Mouse (Mus musculus): ENCODE results near the gene Cntn5.

Gene Cntn5

DNA sequence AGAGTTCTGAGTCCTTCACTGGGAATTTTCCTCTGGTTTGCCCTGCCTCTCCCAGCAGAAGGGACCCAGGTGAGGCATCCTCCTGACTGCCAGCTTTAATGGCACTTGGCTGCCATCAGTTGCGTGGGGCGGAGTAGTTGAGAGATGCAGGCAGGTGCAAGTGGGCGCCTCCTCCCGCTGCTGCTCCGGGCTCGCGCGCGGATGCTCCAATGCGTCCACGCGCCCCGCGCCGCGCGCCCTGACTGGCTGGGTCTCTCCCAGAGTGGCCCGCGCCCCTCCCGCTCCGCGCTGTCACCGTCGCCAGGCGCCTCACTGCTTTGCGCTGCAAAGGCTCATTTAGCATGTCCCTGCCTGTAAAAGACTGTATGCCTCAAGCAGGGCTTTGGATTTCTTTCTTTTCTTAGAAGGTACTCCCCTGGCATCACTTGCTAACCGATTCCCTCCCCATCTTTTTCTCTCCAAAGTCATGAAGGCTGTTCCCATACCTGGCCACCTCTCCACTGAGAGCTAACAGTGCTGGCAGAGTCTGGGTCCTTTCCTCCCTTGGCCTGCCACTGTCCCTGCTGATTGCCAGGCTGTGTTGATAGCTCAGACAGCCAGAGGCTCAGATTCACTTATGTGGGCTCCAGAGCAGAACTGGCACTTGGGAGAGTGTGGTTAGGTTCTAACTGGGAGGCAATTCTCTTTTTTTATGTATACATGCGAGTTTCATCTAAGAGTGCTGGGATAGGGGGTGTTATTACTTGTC is at the start of gene Cntn5:
TSS of gene Cntn5 (minus strand) at position 160 of the 748 bp plus-strand sequence.
- in situ Hi-C loops (cut with MboI, MseI): no loop called here

DNA sequence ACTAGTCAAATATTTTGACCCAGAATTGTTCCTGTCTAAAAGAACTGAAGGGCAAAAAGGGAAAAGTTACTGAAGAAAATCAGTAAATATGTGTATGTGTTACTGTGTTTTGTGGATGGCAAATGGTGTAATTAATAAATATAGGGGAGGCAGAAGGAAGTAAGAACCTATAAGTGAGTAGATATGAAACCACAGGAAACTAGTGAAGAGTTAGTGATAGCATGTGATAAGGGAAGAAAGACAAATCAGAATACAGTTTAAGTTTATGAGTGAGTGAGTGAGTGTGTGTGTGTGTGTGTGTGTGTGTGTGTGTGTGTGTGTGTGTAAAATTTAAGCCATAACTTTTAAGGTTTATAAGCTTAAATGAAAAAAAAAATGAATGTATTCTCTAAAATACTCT is 45.9 kb upstream of the Cntn5 start:
- in situ Hi-C loops (cut with MboI, MseI): no loop called here

DNA sequence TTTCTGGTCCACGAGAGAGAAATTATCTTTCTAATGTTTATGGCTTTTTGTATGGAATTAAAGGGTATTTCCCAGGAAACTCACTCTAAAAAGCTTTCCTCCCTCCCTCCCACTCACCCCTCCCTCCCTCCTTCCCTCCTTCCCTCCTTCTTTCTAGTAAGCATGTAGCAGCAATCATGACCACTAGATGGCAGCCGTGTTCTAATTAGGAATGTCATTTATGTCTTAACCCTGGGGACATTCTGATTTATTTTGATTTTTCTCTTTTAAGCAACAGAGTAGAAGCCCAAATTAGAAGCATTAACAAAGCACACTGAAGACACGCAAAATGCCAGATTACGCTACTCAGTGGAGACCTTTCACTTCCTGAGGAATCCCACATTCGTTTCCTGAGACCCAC is 5.0 kb upstream of the Cntn5 start:
- in situ Hi-C loops (cut with MboI, MseI): no loop called here

- in situ Hi-C loops (cut with MboI, MseI): no loop called here
Measured at GRCm38 (mm10) chr9:10905696-10906095, 1.1 kb upstream of the Cntn5 start.

- in situ Hi-C loops (cut with MboI, MseI): no loop called here
Measured at GRCm38 (mm10) chr9:10879758-10880157, 24.8 kb downstream of the Cntn5 start.

GRCm38 (mm10) chr9:10873881-10874280 is 30.7 kb downstream of the Cntn5 start:
- in situ Hi-C loops (cut with MboI, MseI): no loop called here

- in situ Hi-C loops (cut with MboI, MseI): no loop called here
Measured at GRCm38 (mm10) chr9:10856204-10856892, 48.2 kb downstream of the Cntn5 start.

- in situ Hi-C loops (cut with MboI, MseI): loop anchor here (10.0 kb wide), 1 partner anchor 1478 kb away; no protein-coding TSS in a partner anchor
Measured at GRCm38 (mm10) chr9:10816711-10817110, 87.9 kb downstream of the Cntn5 start.

DNA sequence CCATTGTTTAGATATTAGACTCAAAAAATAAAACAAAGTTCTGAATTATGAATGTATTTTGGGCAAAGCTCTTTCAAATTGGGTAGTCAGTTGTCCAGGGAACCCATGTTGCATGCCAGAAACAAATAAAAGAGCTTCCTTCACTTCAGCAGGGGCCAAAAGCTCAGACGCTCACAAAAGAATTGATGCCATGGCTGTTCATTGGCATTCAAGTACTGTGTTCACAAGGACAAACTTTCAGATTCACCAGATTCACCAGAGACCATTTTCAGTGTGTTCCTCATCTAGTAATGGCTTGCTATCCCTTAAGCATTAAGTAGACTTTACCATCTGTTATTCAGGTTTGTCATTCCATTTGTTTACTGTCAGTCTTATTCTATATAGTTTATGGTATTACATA is 107.4 kb downstream of the Cntn5 start:
- in situ Hi-C loops (cut with MboI, MseI): no loop called here

- in situ Hi-C loops (cut with MboI, MseI): no loop called here
Measured at GRCm38 (mm10) chr9:10795102-10795501, 109.5 kb downstream of the Cntn5 start.

DNA sequence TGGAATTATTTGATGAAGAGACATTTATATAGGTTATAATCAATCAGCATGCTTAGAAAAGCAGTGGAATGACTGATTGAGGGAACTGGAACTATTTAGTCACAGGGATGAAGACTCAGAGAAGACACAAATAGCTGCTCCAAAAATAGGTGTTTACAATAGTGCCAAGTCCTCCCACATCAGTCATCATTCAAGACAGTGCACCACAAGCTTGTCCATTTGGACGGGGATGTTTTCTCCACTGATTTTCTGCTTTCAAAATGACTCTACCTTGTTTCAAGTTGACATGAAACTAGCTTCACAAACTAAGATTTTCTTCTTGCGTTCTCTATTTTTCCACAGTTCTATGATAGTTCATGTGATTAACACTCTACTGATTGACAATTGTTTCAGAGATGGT is 172.7 kb downstream of the Cntn5 start:
- in situ Hi-C loops (cut with MboI, MseI): no loop called here

- in situ Hi-C loops (cut with MboI, MseI): no loop called here
Measured at GRCm38 (mm10) chr9:10724191-10724590, 180.4 kb downstream of the Cntn5 start.

- in situ Hi-C loops (cut with MboI, MseI): no loop called here
Measured at GRCm38 (mm10) chr9:10722121-10722520, 182.5 kb downstream of the Cntn5 start.

DNA sequence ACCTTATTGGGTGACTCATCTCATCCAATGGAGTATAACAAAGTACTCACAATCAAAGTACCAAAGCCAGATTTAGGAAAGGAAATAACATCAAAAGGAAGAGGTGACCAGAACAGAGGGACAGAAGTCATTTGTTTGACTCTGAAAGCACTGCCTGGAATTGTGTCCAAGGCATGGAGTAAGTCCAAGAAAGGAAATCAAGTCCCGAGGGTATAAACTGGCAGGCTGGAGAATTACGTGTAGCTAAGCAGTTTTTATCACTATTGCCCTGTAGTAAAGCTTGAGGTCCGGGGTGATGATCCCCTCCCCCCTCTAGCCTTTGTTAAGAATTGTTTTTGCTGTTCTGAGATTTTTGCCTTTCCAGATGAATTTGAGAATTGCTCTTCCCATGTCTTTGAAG is 185.6 kb downstream of the Cntn5 start:
- in situ Hi-C loops (cut with MboI, MseI): no loop called here

DNA sequence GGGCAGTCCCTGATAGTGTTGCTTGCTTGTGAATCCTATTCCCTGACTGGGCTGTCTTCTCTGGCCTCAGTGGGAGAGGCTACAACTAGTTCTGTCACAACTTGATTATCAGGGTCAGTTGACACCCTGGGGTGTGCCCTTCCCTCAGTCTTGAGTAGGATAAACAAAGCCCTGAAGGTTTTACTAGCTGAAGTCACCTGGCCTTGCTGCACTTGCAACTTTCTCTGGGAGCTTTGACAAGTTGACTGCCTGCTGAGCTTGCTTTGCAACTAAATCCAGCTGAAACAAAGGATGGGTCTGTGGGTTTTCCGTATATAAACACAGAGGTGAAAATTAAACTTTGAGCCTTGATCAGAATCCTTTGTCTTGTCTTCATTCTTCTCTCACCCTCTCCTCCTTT is 190.9 kb downstream of the Cntn5 start:
- in situ Hi-C loops (cut with MboI, MseI): no loop called here

GRCm38 (mm10) chr9:10681646-10682045 is 222.9 kb downstream of the Cntn5 start:
- in situ Hi-C loops (cut with MboI, MseI): no loop called here

DNA sequence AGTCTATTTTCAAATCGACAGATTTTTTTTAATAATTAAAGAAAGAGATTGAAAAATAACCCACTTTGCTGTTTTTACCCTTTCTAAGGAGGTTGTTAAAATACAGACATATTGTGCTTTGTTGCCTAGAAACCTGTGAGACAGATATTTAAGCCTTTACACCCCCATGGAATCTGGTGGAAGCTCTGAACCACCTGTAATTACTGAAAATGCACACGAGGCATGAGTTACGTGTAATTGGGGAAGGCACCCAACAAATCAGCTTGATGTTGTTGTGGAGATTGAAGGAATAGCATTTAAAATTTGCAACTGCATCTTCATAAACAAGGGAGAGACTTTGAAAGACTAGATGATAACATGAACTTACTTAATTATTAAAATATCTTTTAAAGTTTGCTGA is 223.4 kb downstream of the Cntn5 start:
- in situ Hi-C loops (cut with MboI, MseI): no loop called here

DNA sequence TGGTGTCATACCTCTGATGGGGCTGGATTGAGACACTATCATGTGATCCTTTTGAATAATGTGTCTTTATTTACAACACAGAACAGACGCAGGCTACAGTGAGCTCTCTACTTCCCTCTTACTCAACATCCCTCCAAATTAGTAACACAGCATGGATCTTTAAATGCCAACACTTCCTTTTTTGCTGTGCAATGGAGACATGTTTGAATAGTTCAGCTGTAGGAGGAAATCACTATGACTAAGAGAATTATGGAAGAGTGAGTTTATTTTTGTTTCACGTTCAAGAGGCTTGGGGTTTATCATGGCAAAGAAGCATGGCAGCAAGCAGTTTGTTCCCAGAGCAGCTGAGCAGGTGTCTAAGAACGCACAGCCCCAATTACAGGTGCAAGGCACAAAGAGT is 235.9 kb downstream of the Cntn5 start:
- in situ Hi-C loops (cut with MboI, MseI): no loop called here

GRCm38 (mm10) chr9:10667438-10667837 is 237.1 kb downstream of the Cntn5 start:
- in situ Hi-C loops (cut with MboI, MseI): no loop called here

GRCm38 (mm10) chr9:10665756-10666155 is 238.8 kb downstream of the Cntn5 start:
- in situ Hi-C loops (cut with MboI, MseI): no loop called here

GRCm38 (mm10) chr9:10663101-10663500 is 241.5 kb downstream of the Cntn5 start:
- in situ Hi-C loops (cut with MboI, MseI): no loop called here

GRCm38 (mm10) chr9:10659478-10659877 is 245.1 kb downstream of the Cntn5 start:
- in situ Hi-C loops (cut with MboI, MseI): no loop called here

- in situ Hi-C loops (cut with MboI, MseI): no loop called here
Measured at GRCm38 (mm10) chr9:10658086-10658485, 246.5 kb downstream of the Cntn5 start.
